ENCODE assay signal across 30 mouse cellular contexts in genomic region chr17:29827602-29828001, GRCm38 (mm10).
A peak's percentile ranks its signal among the peaks of the same experiment; 100 is the strongest.
DNase-seq lines count a peak whose midpoint lies in the region; ATAC-seq and TF ChIP-seq lines count a peak whose summit lies in the region.
"Had no signal": no experiment of that assay in that cellular context is flagged by ENCODE, and none has a peak within 500 bp of the region (broad histone marks: within the 10 kb centered on the region; RNA-seq: fewer than 3 reads in every experiment).

No protein-coding gene starts in this region.

- no peaks in the 10 kb centered on the region; the same call in 1 of the 2 replicates for H3K27me3 ChIP-seq in intestine, embryonic 16.5 days (replicated peaks; ENCODE audit: control insufficient read depth, insufficient read depth, low read length)
- H3K27me3 ChIP-seq in intestine, postnatal 0 days (replicated peaks; ENCODE audit: control insufficient read depth, insufficient read depth, low read length) = no peaks in the 10 kb centered on the region; the same call in 1 of the 2 replicates
- H3K27me3 ChIP-seq in liver, embryonic 11.5 days (replicated peaks; ENCODE audit: control insufficient read depth, insufficient read depth, low read length) = no peaks in the 10 kb centered on the region
- H3K27me3 ChIP-seq in liver, embryonic 16.5 days (ENCODE audit: control insufficient read depth, insufficient read depth, low read depth, low read length) = no peaks in the 10 kb centered on the region; the same call in 1 of the 2 replicates
- no peaks in the 10 kb centered on the region for H3K27me3 ChIP-seq in stomach, postnatal 0 days (ENCODE audit: control insufficient read depth, insufficient read depth, low read length)
- H3K27me3 ChIP-seq: limb, embryonic 13.5 days; midbrain, embryonic 15.5 days had no signal

- H3K4me2 ChIP-seq in intestine, embryonic 16.5 days (ENCODE audit: low read depth, low read length) = no peak overlapping the region
- no peak overlapping the region for H3K4me2 ChIP-seq in intestine, postnatal 0 days (replicated peaks; ENCODE audit: low read depth)
- H3K4me2 ChIP-seq in liver, embryonic 11.5 days = no peak overlapping the region
- 0 out of 2 replicates have a peak overlapping the region, but pooled peaks have one; percentile 4 for H3K4me2 ChIP-seq in liver, embryonic 16.5 days (ENCODE audit: low read depth, low read length)
- H3K4me2 ChIP-seq in stomach, postnatal 0 days (replicated peaks; ENCODE audit: low read depth) = no peak overlapping the region
- H3K4me2 ChIP-seq: heart, embryonic 12.5 days; hindbrain, embryonic 14.5 days; limb, embryonic 13.5 days; midbrain, embryonic 15.5 days had no signal

- no peak overlapping the region for H3K9ac ChIP-seq in intestine, embryonic 16.5 days (ENCODE audit: low read depth, low read length)
- H3K9ac ChIP-seq in intestine, postnatal 0 days (ENCODE audit: low read depth, low read length) = no peak overlapping the region
- no peak overlapping the region for H3K9ac ChIP-seq in liver, embryonic 11.5 days (ENCODE audit: low read depth, low read length)
- no peak overlapping the region for H3K9ac ChIP-seq in liver, embryonic 16.5 days (ENCODE audit: low read depth, low read length)
- H3K9ac ChIP-seq in stomach, postnatal 0 days (ENCODE audit: low read length) = no peak overlapping the region
- H3K9ac ChIP-seq: heart, embryonic 12.5 days; hindbrain, embryonic 14.5 days; limb, embryonic 13.5 days; midbrain, embryonic 15.5 days had no signal

- no peaks in the 10 kb centered on the region for H3K9me3 ChIP-seq in intestine, embryonic 16.5 days (ENCODE audit: control insufficient read depth, low read length)
- no peaks in the 10 kb centered on the region for H3K9me3 ChIP-seq in intestine, postnatal 0 days (ENCODE audit: control insufficient read depth)
- no peaks in the 10 kb centered on the region for H3K9me3 ChIP-seq in liver, embryonic 11.5 days (ENCODE audit: control insufficient read depth, low read length)
- no peaks in the 10 kb centered on the region for H3K9me3 ChIP-seq in liver, embryonic 16.5 days (replicated peaks; ENCODE audit: control insufficient read depth, low read length)
- H3K9me3 ChIP-seq in stomach, postnatal 0 days (ENCODE audit: control insufficient read depth, low read length) = no peaks in the 10 kb centered on the region
- H3K9me3 ChIP-seq: heart, embryonic 12.5 days; limb, embryonic 13.5 days; midbrain, embryonic 10.5 days; midbrain, embryonic 15.5 days had no signal

- no peak overlapping the region for H3K27ac ChIP-seq in intestine, embryonic 16.5 days (ENCODE audit: low read length)
- H3K27ac ChIP-seq in intestine, postnatal 0 days (ENCODE audit: low read depth, low read length) = no peak overlapping the region
- no peak overlapping the region for H3K27ac ChIP-seq in liver, embryonic 11.5 days (ENCODE audit: low read depth, low read length)
- H3K27ac ChIP-seq in liver, embryonic 16.5 days (ENCODE audit: low read length) = no peak overlapping the region
- H3K27ac ChIP-seq in stomach, postnatal 0 days (replicated peaks) = no peak overlapping the region
- H3K27ac ChIP-seq: gastrocnemius, adult 2 months; heart, adult 2 months; hindbrain, embryonic 14.5 days; left cerebral cortex, adult 2 months; limb, embryonic 13.5 days; macrophage; midbrain, embryonic 10.5 days; midbrain, embryonic 15.5 days had no signal

- no peak overlapping the region for H3K4me3 ChIP-seq in intestine, embryonic 16.5 days (ENCODE audit: low read length)
- no peak overlapping the region for H3K4me3 ChIP-seq in intestine, postnatal 0 days (ENCODE audit: low read depth, low read length)
- H3K4me3 ChIP-seq in liver, embryonic 11.5 days (ENCODE audit: low read depth, low read length) = no peak overlapping the region
- H3K4me3 ChIP-seq in liver, embryonic 16.5 days (ENCODE audit: low read depth, low read length) = no peak overlapping the region
- no peak overlapping the region for H3K4me3 ChIP-seq in stomach, postnatal 0 days (ENCODE audit: low read depth, low read length)
- H3K4me3 ChIP-seq: gastrocnemius, adult 2 months; heart, adult 2 months; heart, embryonic 12.5 days; left cerebral cortex, adult 2 months; limb, embryonic 13.5 days; midbrain, embryonic 10.5 days; midbrain, embryonic 15.5 days had no signal

- no peak for TF ChIP-seq EP300 in stomach, postnatal 0 days (optimal IDR thresholded peaks at IDR 0.05)

- H3K36me3 ChIP-seq in intestine, embryonic 16.5 days (ENCODE audit: control insufficient read depth, insufficient read depth, low read length) = no peaks in the 10 kb centered on the region
- H3K36me3 ChIP-seq in intestine, postnatal 0 days (ENCODE audit: control insufficient read depth, insufficient read depth) = no peaks in the 10 kb centered on the region
- H3K36me3 ChIP-seq in liver, embryonic 11.5 days (ENCODE audit: control insufficient read depth, insufficient read depth, low read length) = no peaks in the 10 kb centered on the region
- H3K36me3 ChIP-seq in liver, embryonic 16.5 days (ENCODE audit: control insufficient read depth, insufficient read depth) = no peaks in the 10 kb centered on the region
- no peaks in the 10 kb centered on the region for H3K36me3 ChIP-seq in stomach, postnatal 0 days (ENCODE audit: control insufficient read depth, insufficient read depth, low read length)
- H3K36me3 ChIP-seq: heart, embryonic 12.5 days; limb, embryonic 13.5 days; midbrain, embryonic 15.5 days had no signal

- peak; percentile 38; the same call in 1 of the 2 replicates for ATAC-seq in intestine, embryonic 16.5 days
- ATAC-seq in intestine, postnatal 0 days = no peak
- ATAC-seq in liver, embryonic 11.5 days (replicated peaks; ENCODE audit: low FRiP score) = peak; percentile 67; the same call in 1 of the 2 replicates
- peak; percentile 79 for ATAC-seq in liver, embryonic 16.5 days (ENCODE audit: low read depth)
- no peak for ATAC-seq in stomach, postnatal 0 days (ENCODE audit: low FRiP score, low TSS enrichment)
- ATAC-seq: activated CD4-positive, CD25-positive, alpha-beta regulatory T cell, adult 4 months; forebrain, embryonic 16.5 days; midbrain, embryonic 15.5 days had no signal

- TF ChIP-seq CTCF in intestine, postnatal 0 days (IDR thresholded peaks at IDR 0.05; ENCODE audit: low read depth) = no peak
- TF ChIP-seq CTCF in stomach, postnatal 0 days (IDR thresholded peaks at IDR 0.05; ENCODE audit: low read depth) = no peak

- 68% methylated on average over 5 of the region's 5 CpGs for WGBS in intestine, embryonic 16.5 days
- 59% methylated on average over 5 of the region's 5 CpGs for WGBS in intestine, postnatal 0 days
- WGBS in liver, embryonic 11.5 days = 53% methylated on average over 5 of the region's 5 CpGs
- 57% methylated on average over 5 of the region's 5 CpGs for WGBS in liver, embryonic 16.5 days (ENCODE audit: insufficient replicate concordance)
- WGBS in stomach, postnatal 0 days = 65% methylated on average over 5 of the region's 5 CpGs

- intact Hi-C loops in left cerebral cortex, postnatal 4 days (cut with DNase I) = no loop called here

- H3K4me1 ChIP-seq in intestine, embryonic 16.5 days (ENCODE audit: control insufficient read depth, insufficient read depth, low read length) = no peaks in the 10 kb centered on the region
- no peaks in the 10 kb centered on the region for H3K4me1 ChIP-seq in intestine, postnatal 0 days (replicated peaks; ENCODE audit: control insufficient read depth, insufficient read depth, low read length)
- H3K4me1 ChIP-seq in liver, embryonic 11.5 days (replicated peaks; ENCODE audit: control insufficient read depth, insufficient read depth, low read length) = peaks cover 2% of the 10 kb centered on the region; the same call in 1 of the 2 replicates
- H3K4me1 ChIP-seq in liver, embryonic 16.5 days (ENCODE audit: control insufficient read depth, low read depth, low read length) = peaks cover 10% of the 10 kb centered on the region
- H3K4me1 ChIP-seq in stomach, postnatal 0 days (replicated peaks; ENCODE audit: control insufficient read depth, insufficient read depth) = no peaks in the 10 kb centered on the region
- H3K4me1 ChIP-seq: limb, embryonic 13.5 days; midbrain, embryonic 10.5 days; midbrain, embryonic 15.5 days had no signal

- DNase-seq in liver, embryonic 11.5 days (ENCODE audit: low spot score) = no peak
- DNase-seq in stomach, postnatal 0 days (ENCODE audit: low spot score) = peak; percentile 53
- no peak for DNase-seq in layer of hippocampus, postnatal 36 days
- DNase-seq in left cerebral cortex, postnatal 4 days = no peak
- no peak for DNase-seq in left cerebral cortex, adult 18-20 months (ENCODE audit: low spot score in 2 of 2)
- DNase-seq: adrenal gland, adult 2 months; adrenal gland, postnatal 36 days; cerebellum, adult 2 months; cerebellum, postnatal 25 days; gastrocnemius, adult 2 months; gastrocnemius, postnatal 36 days; heart, adult 2 months; kidney, adult 2 months; kidney, postnatal 10 days; layer of hippocampus, adult 9-11 months; lung, adult 2 months; lung, postnatal 10 days; thymus, postnatal 14 days had no signal

Comparison
In these comparisons a context has a peak if more than half of its experiments do, and no peak if none do; other contexts are left out.
1. ATAC-seq: peak in intestine, embryonic 16.5 days (single experiment), liver, embryonic 11.5 days (single experiment) and liver, embryonic 16.5 days (single experiment); none in intestine, postnatal 0 days (single experiment) and stomach, postnatal 0 days (single experiment).